Mouse (Mus musculus) frontal cortex, postnatal 25 days (tissue): Measurements from ENCODE around the gene Hes5.

Source experiments
- DNase-seq, 2 experiments: peaks; one replicate each; pipeline ENCODE4 v3.0.0; 2022; ENCODE audit warnings: low spot score in 2 of 2

Hes5 gene

GRCm38 (mm10) chr4:154964581-154965235 is 4.0 kb downstream of the Hes5 start:
- no peak for DNase-seq

DNA sequence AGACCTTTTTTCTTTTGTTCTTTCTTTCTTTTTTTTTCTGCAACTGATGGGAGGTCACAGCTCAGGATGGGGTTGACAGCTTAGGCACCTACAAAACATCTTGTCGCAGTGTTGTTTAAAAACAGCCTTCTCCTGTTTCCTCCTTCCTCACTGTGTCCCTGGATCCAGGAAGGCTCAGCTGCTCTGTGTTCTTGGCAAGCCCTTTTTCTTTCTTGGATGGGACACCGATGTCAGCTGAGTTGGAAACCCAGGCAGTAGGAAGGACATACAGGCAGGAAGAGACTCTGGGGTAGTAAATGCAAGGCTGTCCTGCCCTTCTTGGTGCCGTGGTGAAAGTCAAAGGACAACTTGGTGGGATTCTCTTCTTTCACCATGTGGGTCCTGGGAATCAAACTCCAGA is 5.1 kb downstream of the Hes5 start:
- no peak for DNase-seq

- DNase-seq = no peak
Observed at GRCm38 (mm10) chr4:154967173-154967572, 6.5 kb downstream of the Hes5 start.

GRCm38 (mm10) chr4:154972546-154972945 is 11.8 kb downstream of the Hes5 start:
- DNase-seq = no peak

DNA sequence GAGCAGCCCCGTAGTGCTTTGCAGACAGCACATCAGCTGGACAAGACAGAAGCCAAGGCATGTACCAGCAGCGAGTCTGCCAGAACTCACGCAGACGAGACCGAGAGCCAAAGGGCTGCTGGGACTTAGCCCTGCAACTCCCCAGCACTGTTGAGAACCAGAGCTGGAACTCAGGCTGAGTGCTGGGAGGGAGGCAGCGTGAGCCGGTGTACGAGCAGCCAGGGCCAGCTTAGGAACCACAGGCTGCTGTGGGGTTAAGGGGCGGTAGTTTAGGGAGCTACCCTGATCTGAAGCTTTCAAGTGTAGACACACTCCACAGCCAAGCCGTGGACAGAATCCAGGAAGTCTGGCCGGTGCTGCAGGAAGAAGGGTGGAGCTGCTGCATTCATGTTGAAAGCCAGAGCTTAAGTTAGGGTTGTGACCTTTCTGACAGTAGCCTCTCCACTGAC is 13.5 kb downstream of the Hes5 start:
- DNase-seq = no peak

DNA sequence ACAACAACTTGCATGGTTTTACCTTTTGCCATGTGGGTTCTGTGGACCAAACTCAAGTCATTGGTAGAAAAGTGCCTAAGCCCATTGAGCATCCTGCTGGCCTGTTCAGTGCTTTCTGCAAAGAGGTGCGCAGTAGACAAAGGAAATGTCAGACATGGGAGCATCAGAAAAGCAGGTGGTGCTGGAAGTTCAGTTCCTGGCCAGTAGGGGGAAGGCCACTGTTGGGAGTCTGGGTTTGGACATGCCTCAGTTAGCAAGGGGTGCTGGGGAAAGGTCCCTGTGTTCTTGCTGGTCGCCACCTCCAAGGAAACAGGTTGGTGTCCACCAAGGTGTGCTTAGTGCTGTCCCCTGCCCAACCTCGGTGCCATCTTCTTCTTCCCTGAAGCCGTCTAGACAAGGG is 19.4 kb downstream of the Hes5 start:
- no peak for DNase-seq

DNA sequence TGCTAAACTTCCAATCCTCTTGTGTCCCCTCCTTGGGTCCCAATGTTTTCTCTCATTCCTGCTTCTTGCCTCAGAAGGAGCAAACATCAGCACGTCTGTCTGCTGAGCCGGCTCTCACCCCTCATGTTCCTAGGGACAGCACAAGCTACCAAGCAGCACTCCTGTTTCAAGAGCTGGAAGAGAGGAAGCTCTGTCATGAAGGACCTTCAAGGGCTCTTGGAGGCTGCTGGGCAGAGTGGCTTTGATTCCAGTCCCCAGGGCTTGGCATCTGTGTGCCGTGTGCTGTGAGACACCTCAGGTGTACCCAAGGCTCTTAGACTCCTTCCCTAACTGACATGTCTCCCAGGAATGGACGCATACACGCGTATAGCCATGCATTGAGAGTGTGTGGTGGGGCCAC is 20.4 kb downstream of the Hes5 start:
- no peak for DNase-seq

DNA sequence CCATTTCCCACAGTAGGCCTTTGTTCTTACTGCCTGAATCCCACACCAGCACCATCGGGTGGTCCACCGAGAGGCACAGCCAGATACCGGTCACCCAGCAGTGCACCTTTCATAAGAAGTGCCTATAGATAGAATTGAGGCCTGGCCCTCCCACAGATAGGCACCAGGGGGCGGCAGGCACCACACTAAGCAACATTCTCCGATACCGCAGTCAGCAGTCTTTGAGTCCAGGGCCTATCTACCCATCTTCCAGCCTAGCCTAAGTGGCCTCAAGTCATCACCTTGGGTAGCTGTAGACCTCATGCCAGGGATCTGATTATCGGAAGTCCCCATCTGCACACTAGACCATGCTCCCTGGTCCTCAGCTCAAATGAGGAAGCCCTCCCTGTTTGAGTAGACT is 20.8 kb downstream of the Hes5 start:
- peak; percentile 69 for DNase-seq

GRCm38 (mm10) chr4:154982247-154983120 is 21.8 kb downstream of the Hes5 start:
- DNase-seq = no peak

DNA sequence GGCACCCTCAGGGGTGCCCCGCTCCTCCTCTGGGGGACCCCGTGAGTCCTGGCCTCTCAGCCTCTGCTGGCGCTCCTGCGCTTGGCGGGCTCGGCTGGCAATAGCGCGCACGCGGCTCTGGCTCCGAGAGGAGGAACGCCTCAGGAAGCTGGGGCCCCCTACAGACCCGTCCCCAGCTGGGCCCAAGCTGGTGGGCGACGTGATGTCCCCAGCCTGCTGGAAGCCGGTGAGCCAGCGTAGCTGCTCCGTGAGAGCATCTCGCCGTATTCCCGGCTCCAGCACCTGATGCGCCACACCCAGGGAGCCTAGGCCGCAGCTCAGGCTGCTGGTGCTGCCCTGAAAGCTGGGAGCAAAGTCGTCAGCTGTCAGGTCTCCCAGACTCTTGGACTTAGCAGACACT is 23.0 kb downstream of the Hes5 start:
- DNase-seq = no peak

GRCm38 (mm10) chr4:154985151-154985777 is 24.5 kb downstream of the Hes5 start:
- DNase-seq = no peak

GRCm38 (mm10) chr4:154986096-154986495 is 25.4 kb downstream of the Hes5 start:
- DNase-seq = peak; percentile 71 to 74

- DNase-seq = no peak
Observed at GRCm38 (mm10) chr4:154986750-154987149, 26.0 kb downstream of the Hes5 start.

GRCm38 (mm10) chr4:154994876-154995275 is 34.2 kb downstream of the Hes5 start:
- no peak for DNase-seq

DNA sequence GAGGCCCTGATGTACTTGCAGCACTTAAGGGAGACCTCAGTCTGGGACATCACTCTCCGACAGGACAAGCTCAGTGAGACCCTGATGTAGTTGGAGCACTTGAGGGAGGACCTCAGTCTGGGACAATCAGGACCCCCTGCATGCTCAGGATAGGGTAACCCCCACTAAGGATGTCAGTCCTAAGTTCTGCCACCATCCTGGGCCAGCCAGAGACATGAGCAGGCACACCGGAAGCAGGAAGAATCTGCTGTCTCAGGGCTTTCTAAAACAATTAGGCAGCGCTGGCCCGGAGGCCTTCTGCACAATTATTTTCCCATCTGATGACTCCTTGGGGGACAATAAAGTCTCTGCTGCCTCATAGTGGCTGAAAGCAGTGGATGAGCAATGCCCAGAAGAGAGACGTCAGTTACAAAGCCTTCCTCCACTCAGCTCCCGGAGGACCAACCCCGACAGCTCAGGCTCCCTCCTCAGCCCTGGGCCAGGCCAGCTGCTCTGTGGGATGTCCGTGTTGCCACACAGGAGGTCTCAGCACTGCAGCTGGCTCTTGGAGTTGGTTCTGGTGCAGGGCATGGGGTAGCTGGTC is 35.9 kb downstream of the Hes5 start:
- no peak for DNase-seq

GRCm38 (mm10) chr4:154999379-154999778 is 38.7 kb downstream of the Hes5 start:
- no peak for DNase-seq

DNA sequence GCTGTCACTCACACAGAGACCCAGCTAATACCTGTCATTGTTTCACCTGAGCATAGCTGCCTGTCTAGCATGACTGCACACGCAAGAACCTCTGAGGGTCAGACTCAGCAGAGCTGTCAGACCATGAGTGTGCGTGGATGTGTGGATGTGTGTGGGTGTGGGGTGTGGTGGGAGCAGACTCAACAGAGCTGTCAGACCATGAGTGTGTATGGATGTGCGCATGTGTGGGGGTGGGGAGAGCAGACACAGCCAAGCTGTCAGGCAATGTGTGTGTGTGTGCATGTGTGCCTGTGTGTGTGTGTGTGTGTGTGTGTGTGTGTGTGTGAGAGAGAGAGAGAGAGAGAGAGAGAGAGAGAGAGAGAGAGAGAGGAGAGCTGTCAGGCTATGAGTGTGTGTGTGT is 44.6 kb downstream of the Hes5 start:
- DNase-seq = no peak

DNA sequence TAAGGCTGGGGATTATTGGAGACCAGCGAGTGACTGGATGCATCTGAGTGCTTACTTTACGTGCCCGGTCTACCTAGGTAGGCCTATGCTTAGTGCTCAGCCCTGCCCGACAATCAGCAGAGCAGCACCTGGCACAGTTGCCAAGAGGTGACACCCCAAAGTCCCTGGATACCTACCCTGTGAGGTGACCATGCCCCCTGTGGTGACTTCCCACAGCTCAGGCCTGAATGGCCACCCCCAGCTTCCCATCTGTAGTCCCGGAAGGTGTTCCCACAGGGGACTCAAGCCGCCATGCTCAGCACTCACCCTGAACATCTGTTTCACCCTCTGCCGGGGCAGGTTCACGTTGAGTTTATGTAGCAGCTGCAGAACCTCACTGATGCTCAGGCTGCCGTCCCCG is 45.6 kb downstream of the Hes5 start:
- no peak for DNase-seq

DNA sequence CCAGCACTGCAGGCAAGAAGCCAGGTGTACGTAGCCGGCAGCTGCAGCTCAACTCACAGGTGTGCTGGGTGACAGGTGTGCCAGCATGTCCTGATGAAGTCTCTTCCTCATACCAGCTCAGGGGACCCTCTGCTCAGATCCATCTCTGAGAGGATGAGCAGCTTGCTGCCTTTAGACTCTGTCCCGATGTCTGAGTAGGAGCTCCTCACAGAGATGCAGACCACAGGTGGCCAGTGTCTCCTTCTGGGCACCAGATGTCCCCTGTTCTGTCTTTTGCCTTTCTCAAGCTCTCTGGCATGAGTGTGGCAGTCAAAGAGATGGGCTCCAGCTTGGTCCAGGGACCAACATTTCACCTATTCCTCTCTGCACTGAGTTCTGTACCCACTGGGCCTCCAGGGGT is 46.9 kb downstream of the Hes5 start:
- no peak for DNase-seq

DNA sequence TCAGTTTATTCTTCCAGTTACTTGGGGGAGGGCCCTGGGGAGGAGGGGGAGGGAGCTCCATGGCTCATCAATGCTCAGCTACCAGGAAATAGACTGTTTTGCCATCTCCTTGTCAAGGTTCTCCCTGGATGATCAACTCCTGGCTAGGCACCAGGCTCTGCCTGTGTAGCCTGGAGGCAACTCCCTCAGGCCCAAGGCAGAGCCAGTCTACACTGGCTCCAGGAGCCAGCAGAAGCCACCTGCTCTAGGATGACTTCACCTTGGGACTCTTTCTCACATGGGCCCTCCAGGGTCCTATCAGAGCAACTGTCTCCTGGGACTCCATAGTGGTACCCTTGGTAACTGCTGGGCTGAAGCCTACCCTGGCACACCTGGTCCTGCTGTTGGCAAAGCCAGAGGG is 47.4 kb downstream of the Hes5 start:
- no peak for DNase-seq

- no peak for DNase-seq
Observed at GRCm38 (mm10) chr4:155009216-155009615, 48.5 kb downstream of the Hes5 start.

DNA sequence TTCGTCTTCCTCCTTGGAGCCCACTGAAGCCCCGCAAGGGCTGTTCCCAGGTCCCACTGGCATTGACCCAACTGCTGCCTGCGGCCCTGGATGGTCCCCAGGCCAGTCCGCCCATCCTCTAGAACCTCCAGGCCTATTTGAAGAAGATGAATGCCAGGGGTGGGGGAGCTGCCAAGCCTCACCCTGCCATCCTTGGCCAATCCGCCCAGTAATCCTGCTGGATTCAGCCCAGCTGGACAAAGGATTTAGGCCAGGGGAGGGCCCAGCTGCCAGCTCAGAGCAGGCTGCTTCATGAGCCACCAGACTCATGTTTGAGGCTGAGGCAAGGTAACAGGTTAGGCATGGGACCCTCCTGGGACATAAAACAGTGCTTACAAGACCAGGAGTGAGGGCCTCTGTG is 50.1 kb downstream of the Hes5 start:
- no peak for DNase-seq
